Mouse (Mus musculus) bone marrow macrophage, adult 2 months (primary cell): ENCODE measurements around the gene H2-T3. TPM values are rescaled to one million over a fixed set of nuclear protein-coding genes. Genes with fewer than 3 reads are reported as not detected.
A peak's percentile ranks its signal among the peaks of the same experiment; 100 is the strongest.

ENCODE experiments used
- H3K27ac ChIP-seq: 2 replicates; pipeline ENCODE4 v1.5.1; 2012; ENCODE audit warnings: low read depth, low read length; ENCODE audit not compliant: insufficient read depth
- H3K4me1 ChIP-seq: 2 replicates; pipeline ENCODE4 v1.6.1; 2012; ENCODE audit warnings: low read length; ENCODE audit not compliant: control insufficient read depth, insufficient read depth
- H3K4me3 ChIP-seq: 2 replicates; pipeline ENCODE4 v1.5.1; 2012; ENCODE audit warnings: mild to moderate bottlenecking, low read length, moderate library complexity; ENCODE audit not compliant: insufficient read depth
- CTCF ChIP-seq: IDR thresholded peaks from 2 replicates; pipeline ENCODE4 v1.5.1; 2012; ENCODE audit warnings: low read depth, mild to moderate bottlenecking, low read length, moderate library complexity
- POLR2A ChIP-seq: IDR thresholded peaks from 2 replicates; pipeline ENCODE4 v1.6.1; 2012; ENCODE audit warnings: mild to moderate bottlenecking, low read depth, low read length, borderline replicate concordance
- polyA plus RNA-seq: library from polyadenylated mRNA; stranded (reverse); fragments of >200 nt; gene quantifications from 2 replicates; pipeline ENCODE4 v1.2.4, GENCODE M21; 2012; ENCODE audit not compliant: missing spikeins, insufficient read depth, insufficient read length

The H2-T3 gene
- polyA plus RNA-seq, 1 experiment = 0.60 TPM

- TF ChIP-seq CTCF (no peak), POLR2A (no peak)
- Histone ChIP-seq H3K27ac (no peak overlapping the region), H3K4me3 (no peak overlapping the region), H3K4me1 (no peaks in the 10 kb centered on the region)
Observed at GRCm38 (mm10) chr17:36206846-36207245, 16.8 kb upstream of the H2-T3 start.

GRCm38 (mm10) chr17:36205862-36206261, 15.8 kb upstream of the H2-T3 start:
- Histone ChIP-seq H3K4me1 (no peaks in the 10 kb centered on the region), H3K27ac (no peak overlapping the region), H3K4me3 (peak overlapping the region; percentile 62)
- no peak for TF ChIP-seq POLR2A
- TF ChIP-seq CTCF = no peak

- no peak for TF ChIP-seq POLR2A
- TF ChIP-seq CTCF = no peak
- Histone ChIP-seq H3K4me1 (no peaks in the 10 kb centered on the region), H3K27ac (no peak overlapping the region), H3K4me3 (peak overlapping the region; percentile 62)
Observed at GRCm38 (mm10) chr17:36205456-36205855, 15.4 kb upstream of the H2-T3 start.

GRCm38 (mm10) chr17:36201851-36202250, 11.8 kb upstream of the H2-T3 start:
- Histone ChIP-seq H3K27ac (no peak overlapping the region), H3K4me1 (no peaks in the 10 kb centered on the region), H3K4me3 (no peak overlapping the region)
- TF ChIP-seq POLR2A = no peak
- no peak for TF ChIP-seq CTCF

GRCm38 (mm10) chr17:36198317-36198716, 8.2 kb upstream of the H2-T3 start:
- Histone ChIP-seq H3K4me1 (no peaks in the 10 kb centered on the region), H3K27ac (no peak overlapping the region), H3K4me3 (no peak overlapping the region)
- TF ChIP-seq POLR2A (no peak), CTCF (no peak)

GRCm38 (mm10) chr17:36194471-36194870, 4.4 kb upstream of the H2-T3 start:
- Histone ChIP-seq H3K4me3 (no peak overlapping the region), H3K4me1 (no peaks in the 10 kb centered on the region), H3K27ac (no peak overlapping the region)
- TF ChIP-seq CTCF (no peak), POLR2A (no peak)

- Histone ChIP-seq H3K27ac (no peak overlapping the region), H3K4me3 (no peak overlapping the region), H3K4me1 (no peaks in the 10 kb centered on the region)
- peak; percentile 90 for TF ChIP-seq CTCF
- no peak for TF ChIP-seq POLR2A
Observed at GRCm38 (mm10) chr17:36193546-36194141, 3.6 kb upstream of the H2-T3 start.

- Histone ChIP-seq H3K4me1 (no peaks in the 10 kb centered on the region), H3K4me3 (no peak overlapping the region), H3K27ac (no peak overlapping the region)
- TF ChIP-seq POLR2A (no peak), CTCF (no peak)
Observed at GRCm38 (mm10) chr17:36192371-36192770, 2.3 kb upstream of the H2-T3 start.

GRCm38 (mm10) chr17:36189491-36190168, 457 bp downstream of the H2-T3 start:
- H3K4me1 ChIP-seq = no peaks in the 10 kb centered on the region
- H3K4me3 ChIP-seq = no peak overlapping the region
- TF ChIP-seq POLR2A = no peak
- TF ChIP-seq CTCF = no peak
- no peak overlapping the region for H3K27ac ChIP-seq

GRCm38 (mm10) chr17:36187540-36187939, 2.5 kb downstream of the H2-T3 start:
- no peak for TF ChIP-seq POLR2A
- Histone ChIP-seq H3K4me1 (no peaks in the 10 kb centered on the region), H3K4me3 (no peak overlapping the region), H3K27ac (no peak overlapping the region)
